Mouse (Mus musculus): ENCODE measurements at regions not wholly inside any gene's neighbourhood (a gene's known extent, or its start where the extent isn't known, plus 50 kb on each side); places are given as distances from the start of the nearest gene placed in this dataset.

DNA sequence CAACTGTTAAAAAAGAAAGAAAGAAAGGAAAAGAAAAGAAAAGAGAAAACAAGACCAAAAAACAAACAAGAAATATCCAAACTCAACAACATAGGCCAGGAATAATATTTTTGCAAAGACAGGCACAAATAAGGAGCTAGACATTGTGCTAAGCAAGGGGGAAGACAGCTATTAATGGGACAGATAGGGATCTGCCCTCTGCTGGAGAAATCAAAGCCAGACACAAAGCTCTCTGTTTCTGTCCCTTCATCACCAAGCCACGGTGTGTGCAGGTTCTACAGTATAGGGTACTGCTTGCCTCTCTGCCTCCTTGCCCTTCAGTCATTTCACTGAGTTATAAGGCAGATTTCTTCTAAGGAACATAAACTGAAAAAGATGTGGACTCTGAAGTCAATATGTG lies 57.8 kb upstream of the Chchd3 start:
- Histone ChIP-seq H3K4me3 (no peak overlapping the region), H3K36me3 (no peaks in the 10 kb centered on the region), H3K9ac (replicated peaks) (no peak overlapping the region), H3K9me3 (no peaks in the 10 kb centered on the region), H3K4me1 (no peaks in the 10 kb centered on the region), H3K4me2 (replicated peaks) (no peak overlapping the region), H3K27ac (replicated peaks) (no peak overlapping the region), H3K27me3 (no peaks in the 10 kb centered on the region)
- WGBS: 70% methylated on average over 1 of the region's 1 CpGs
- ATAC-seq (ENCODE audit: low FRiP score, low read depth): no peak

DNA sequence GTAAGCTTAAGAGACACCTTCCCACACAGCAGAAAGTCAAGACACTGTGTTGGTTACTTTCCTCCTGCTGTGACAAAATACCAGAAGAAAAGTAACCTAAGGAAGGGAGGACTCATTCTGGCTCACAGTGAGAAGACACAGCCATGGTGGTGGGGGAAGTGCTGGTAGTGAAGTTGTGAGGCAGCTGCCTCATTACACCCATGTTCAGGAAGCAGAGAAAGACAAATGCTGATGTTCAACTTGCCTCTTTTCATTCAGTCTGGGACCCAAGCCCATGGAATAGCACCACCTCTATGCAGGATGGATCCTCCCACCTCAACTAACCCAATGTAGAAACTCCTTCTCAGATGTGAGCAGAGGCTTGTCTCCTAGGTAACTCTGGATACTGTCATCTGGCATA lies 60.5 kb upstream of the Chchd3 start:
- no peak overlapping the region for H3K4me3 ChIP-seq
- H3K9ac ChIP-seq (replicated peaks): no peak overlapping the region
- H3K36me3 ChIP-seq: no peaks in the 10 kb centered on the region
- no peak overlapping the region for H3K27ac ChIP-seq (replicated peaks)
- no peaks in the 10 kb centered on the region for H3K27me3 ChIP-seq
- no peak overlapping the region for H3K4me2 ChIP-seq (replicated peaks)
- no peaks in the 10 kb centered on the region for H3K9me3 ChIP-seq
- no peaks in the 10 kb centered on the region for H3K4me1 ChIP-seq
- no peak for ATAC-seq (ENCODE audit: low FRiP score, low read depth)

- Histone ChIP-seq H3K27ac (replicated peaks) (no peak overlapping the region), H3K9me3 (no peaks in the 10 kb centered on the region), H3K36me3 (no peaks in the 10 kb centered on the region), H3K9ac (replicated peaks) (no peak overlapping the region), H3K4me2 (replicated peaks) (0 out of 2 replicates have a peak overlapping the region, but pooled peaks have one; percentile 11), H3K4me1 (no peaks in the 10 kb centered on the region), H3K27me3 (no peaks in the 10 kb centered on the region), H3K4me3 (no peak overlapping the region)
- WGBS: 8% methylated on average over 8 of the region's 8 CpGs
- no peak for ATAC-seq (ENCODE audit: low FRiP score, low read depth)
Observed at GRCm38 (mm10) chr6:33126574-33126973, 66.5 kb upstream of the Chchd3 start.

DNA sequence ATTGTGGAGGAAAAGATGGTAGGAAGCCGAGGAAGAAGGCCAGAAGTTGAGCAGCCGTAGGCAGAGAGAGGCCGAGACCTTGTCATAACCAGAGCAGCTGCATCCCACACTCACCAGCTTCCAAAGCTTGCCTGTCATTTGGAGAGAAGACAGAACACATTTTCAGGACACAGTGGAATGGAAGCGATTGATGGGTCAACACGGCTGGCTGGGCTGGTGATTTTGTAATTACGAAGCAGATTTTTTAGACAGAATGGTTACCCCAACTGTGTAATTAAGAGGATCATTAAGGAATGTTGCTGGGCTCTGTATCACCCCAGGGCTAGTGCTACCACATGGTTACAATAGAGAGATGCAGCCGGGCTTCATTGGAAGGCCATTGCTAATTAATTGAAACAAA lies 76.8 kb upstream of the Chchd3 start:
- Histone ChIP-seq H3K27ac (replicated peaks) (no peak overlapping the region), H3K36me3 (no peaks in the 10 kb centered on the region), H3K4me1 (no peaks in the 10 kb centered on the region), H3K9me3 (no peaks in the 10 kb centered on the region), H3K9ac (replicated peaks) (no peak overlapping the region), H3K4me2 (replicated peaks) (no peak overlapping the region), H3K27me3 (no peaks in the 10 kb centered on the region), H3K4me3 (no peak overlapping the region)
- WGBS: 85% methylated on average over 7 of the region's 7 CpGs
- ATAC-seq (ENCODE audit: low FRiP score, low read depth): no peak

GRCm38 (mm10) chr6:33137823-33138222 lies 77.8 kb upstream of the Chchd3 start:
- H3K4me3 ChIP-seq: no peak overlapping the region
- H3K27ac ChIP-seq (replicated peaks): no peak overlapping the region
- ATAC-seq (ENCODE audit: low FRiP score, low read depth): no peak
- H3K36me3 ChIP-seq: no peaks in the 10 kb centered on the region
- H3K27me3 ChIP-seq: no peaks in the 10 kb centered on the region
- no peaks in the 10 kb centered on the region for H3K9me3 ChIP-seq
- H3K9ac ChIP-seq (replicated peaks): no peak overlapping the region
- WGBS: 45% methylated on average over 8 of the region's 8 CpGs
- no peak overlapping the region for H3K4me2 ChIP-seq (replicated peaks)
- H3K4me1 ChIP-seq: no peaks in the 10 kb centered on the region

- H3K36me3 ChIP-seq: no peaks in the 10 kb centered on the region
- no peak overlapping the region for H3K27ac ChIP-seq (replicated peaks)
- H3K9ac ChIP-seq (replicated peaks): no peak overlapping the region
- H3K27me3 ChIP-seq: no peaks in the 10 kb centered on the region
- H3K4me1 ChIP-seq: 0 out of 2 replicates have a peak, but pooled peaks cover 6% of the 10 kb centered on the region
- WGBS: 78% methylated on average over 11 of the region's 11 CpGs
- H3K4me2 ChIP-seq (replicated peaks): no peak overlapping the region
- H3K4me3 ChIP-seq: no peak overlapping the region
- ATAC-seq (ENCODE audit: low FRiP score, low read depth): no peak
- H3K9me3 ChIP-seq: no peaks in the 10 kb centered on the region
Observed at GRCm38 (mm10) chr6:33166479-33166878, 82.4 kb upstream of the Exoc4 start.

DNA sequence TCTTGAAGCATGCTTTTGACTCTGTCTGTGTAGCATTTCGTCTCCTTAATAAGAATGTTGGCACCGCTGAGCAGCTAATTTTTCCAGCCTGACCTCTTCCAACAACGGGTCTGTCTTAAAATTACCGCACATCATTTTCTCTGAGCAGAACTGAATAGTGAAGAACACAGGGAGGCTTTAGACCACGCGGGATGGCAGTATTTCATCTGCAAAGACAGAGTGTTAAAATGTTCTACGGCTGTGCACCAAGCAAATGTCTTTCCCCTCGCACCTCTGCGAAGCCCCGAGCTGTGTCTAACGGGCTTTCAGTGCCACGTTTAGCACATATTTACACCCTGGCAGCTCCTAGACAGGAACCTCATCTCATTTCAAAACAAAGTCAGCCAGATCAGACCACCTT lies 75.3 kb upstream of the Exoc4 start:
- H3K27ac ChIP-seq (replicated peaks): no peak overlapping the region
- no peak overlapping the region for H3K4me2 ChIP-seq (replicated peaks)
- H3K9me3 ChIP-seq: no peaks in the 10 kb centered on the region
- no peak overlapping the region for H3K9ac ChIP-seq (replicated peaks)
- H3K4me1 ChIP-seq: no peaks in the 10 kb centered on the region
- no peaks in the 10 kb centered on the region for H3K27me3 ChIP-seq
- H3K4me3 ChIP-seq: no peak overlapping the region
- ATAC-seq (ENCODE audit: low FRiP score, low read depth): no peak
- 81% methylated on average over 12 of the region's 12 CpGs for WGBS
- H3K36me3 ChIP-seq: no peaks in the 10 kb centered on the region

DNA sequence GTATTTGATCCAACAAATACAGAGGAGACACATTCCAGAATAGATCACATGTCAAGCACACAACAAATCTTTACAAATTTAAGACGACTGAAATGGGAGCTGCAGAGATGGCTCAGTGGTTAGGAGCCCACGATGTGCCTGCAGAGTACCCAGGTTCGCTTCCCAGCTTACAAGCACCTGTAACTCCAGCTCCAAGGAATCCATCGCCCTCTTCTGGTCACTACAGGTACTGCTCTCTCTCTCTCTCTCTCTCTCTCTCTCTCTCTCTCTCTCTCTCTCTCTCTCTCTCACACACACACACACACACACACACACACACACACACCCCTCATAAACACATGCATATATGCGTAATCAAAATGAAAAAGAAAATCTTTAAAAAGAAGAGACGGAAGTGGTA lies 74.3 kb upstream of the Exoc4 start:
- no peaks in the 10 kb centered on the region for H3K36me3 ChIP-seq
- no peak overlapping the region for H3K4me2 ChIP-seq (replicated peaks)
- H3K27me3 ChIP-seq: no peaks in the 10 kb centered on the region
- no peak overlapping the region for H3K4me3 ChIP-seq
- H3K27ac ChIP-seq (replicated peaks): no peak overlapping the region
- no peak for ATAC-seq (ENCODE audit: low FRiP score, low read depth)
- 59% methylated on average over 6 of the region's 6 CpGs for WGBS
- H3K9ac ChIP-seq (replicated peaks): no peak overlapping the region
- H3K4me1 ChIP-seq: no peaks in the 10 kb centered on the region
- no peaks in the 10 kb centered on the region for H3K9me3 ChIP-seq

DNA sequence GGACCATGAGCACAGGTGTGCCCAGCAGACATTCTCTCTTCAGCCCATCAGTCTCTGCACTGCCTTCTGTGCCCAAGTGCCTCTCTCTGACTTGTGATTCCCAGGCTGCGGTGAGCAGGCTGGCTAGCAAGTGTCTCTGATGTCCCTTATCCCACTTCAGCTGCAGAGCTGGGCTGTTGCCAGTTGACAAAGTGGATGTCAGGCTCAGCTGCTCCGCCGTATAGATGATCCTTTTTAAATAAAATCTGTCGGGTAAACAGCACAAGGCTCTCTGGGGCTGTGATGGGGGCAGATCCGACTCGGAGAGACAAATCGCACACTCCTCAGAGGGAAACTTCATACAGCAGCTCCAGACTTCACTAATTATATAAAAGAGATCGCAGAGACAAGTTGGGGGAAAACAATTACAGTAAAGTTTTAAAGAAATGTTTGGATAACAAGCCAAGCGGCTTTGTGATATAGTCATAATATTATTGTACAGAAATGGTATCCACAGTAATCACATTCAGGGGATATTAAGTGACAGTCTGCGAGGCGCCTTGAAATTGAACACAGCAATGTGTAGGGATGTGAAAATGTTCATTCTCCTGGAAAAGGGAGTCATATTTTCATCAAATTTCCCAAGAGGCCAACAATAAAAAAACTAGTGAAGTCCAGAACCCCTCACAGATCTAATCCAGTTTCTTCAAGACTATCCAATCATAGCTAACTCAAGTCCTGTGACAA lies 59.2 kb upstream of the Exoc4 start:
- no peak overlapping the region for H3K4me3 ChIP-seq
- no peaks in the 10 kb centered on the region for H3K4me1 ChIP-seq
- no peak for ATAC-seq (ENCODE audit: low FRiP score, low read depth)
- WGBS: 75% methylated on average over 11 of the region's 11 CpGs
- no peaks in the 10 kb centered on the region for H3K9me3 ChIP-seq
- H3K27me3 ChIP-seq: no peaks in the 10 kb centered on the region; the same call in 1 of the 2 replicates
- H3K9ac ChIP-seq (replicated peaks): no peak overlapping the region
- no peaks in the 10 kb centered on the region for H3K36me3 ChIP-seq
- H3K4me2 ChIP-seq (replicated peaks): no peak overlapping the region
- no peak overlapping the region for H3K27ac ChIP-seq (replicated peaks)

GRCm38 (mm10) chr6:33193823-33194222 lies 55.1 kb upstream of the Exoc4 start:
- 80% methylated on average over 3 of the region's 3 CpGs for WGBS
- H3K4me2 ChIP-seq (replicated peaks): no peak overlapping the region
- H3K4me3 ChIP-seq: no peak overlapping the region
- no peaks in the 10 kb centered on the region for H3K36me3 ChIP-seq
- H3K9ac ChIP-seq (replicated peaks): no peak overlapping the region
- no peaks in the 10 kb centered on the region for H3K9me3 ChIP-seq
- ATAC-seq (ENCODE audit: low FRiP score, low read depth): no peak
- no peaks in the 10 kb centered on the region; the same call in 1 of the 2 replicates for H3K27me3 ChIP-seq
- H3K4me1 ChIP-seq: no peaks in the 10 kb centered on the region
- H3K27ac ChIP-seq (replicated peaks): no peak overlapping the region

Data from midbrain, embryonic 12.5 days (tissue).